Mouse (Mus musculus) limb, embryonic 14.5 days (tissue): Measurements from ENCODE around the gene Cnn2. TPM values are rescaled to one million over a fixed set of nuclear protein-coding genes. Genes with fewer than 3 reads are reported as not detected.

Source experiments
- ATAC-seq: fragments of 200-750 bp; cut with Nextera tagmentation; 2 replicates; pipeline ENCODE4 v1.8.0; 2017; ENCODE audit warnings: low read depth, moderate number of reproducible peaks, moderate TSS enrichment; ENCODE audit not compliant: low FRiP score
- DNase-seq: peaks from one replicate; pipeline ENCODE4 v3.0.0-alpha.2; 2015; ENCODE audit warnings: low spot score
- H3K27ac ChIP-seq: fragments of 300-500 bp; sonication (generic); replicated peaks from 2 replicates; pipeline ENCODE4 v1.5.1; 2014; ENCODE audit warnings: low read depth, mild to moderate bottlenecking, low read length, moderate library complexity, mixed read lengths
- H3K27me3 ChIP-seq: fragments of 300-500 bp; sonication (generic); 2 replicates; pipeline ENCODE4 v1.6.1; 2014; ENCODE audit warnings: low read length, mixed read lengths; ENCODE audit not compliant: control insufficient read depth, insufficient read depth
- H3K36me3 ChIP-seq: fragments of 300-500 bp; sonication (generic); 2 replicates; pipeline ENCODE4 v1.6.1; 2014; ENCODE audit warnings: mild to moderate bottlenecking, low read length, moderate library complexity, mixed read lengths; ENCODE audit not compliant: control insufficient read depth, insufficient read depth
- H3K4me1 ChIP-seq: fragments of 300-500 bp; sonication (generic); 2 replicates; pipeline ENCODE4 v1.6.1; 2014; ENCODE audit warnings: antibody characterized with exemption, low read length, mixed read lengths; ENCODE audit not compliant: control insufficient read depth, insufficient read depth
- H3K4me2 ChIP-seq: fragments of 300-500 bp; sonication (generic); replicated peaks from 2 replicates; pipeline ENCODE4 v1.6.1; 2014; ENCODE audit warnings: low read depth, mild to moderate bottlenecking, low read length, moderate library complexity; ENCODE audit not compliant: severe bottlenecking
- H3K4me3 ChIP-seq: fragments of 300-500 bp; sonication (generic); replicated peaks from 2 replicates; pipeline ENCODE4 v1.5.1; 2014; ENCODE audit warnings: low read length
- H3K9ac ChIP-seq: fragments of 300-500 bp; sonication (generic); 2 replicates; pipeline ENCODE4 v1.6.1; 2014; ENCODE audit warnings: mild to moderate bottlenecking, low read depth, low read length, moderate library complexity; ENCODE audit not compliant: severe bottlenecking
- H3K9me3 ChIP-seq: fragments of 300-500 bp; sonication (generic); 2 replicates; pipeline ENCODE4 v1.6.1; 2016; ENCODE audit warnings: low read length; ENCODE audit not compliant: control insufficient read depth
- POLR2A ChIP-seq: fragments of 200-500 bp; IDR thresholded peaks from 2 replicates; pipeline ENCODE4 v1.8.0; 2012; ENCODE audit warnings: inconsistent platforms, mild to moderate bottlenecking, moderate library complexity, borderline replicate concordance; ENCODE audit not compliant: insufficient read depth, insufficient read length; ENCODE audit errors: extremely low read depth
- WGBS: fragments of 180-500 bp; shearing (Covaris S2); extraction: QIAGEN DNeasy Blood & Tissue Kit; methylation state at CpG from one replicate; pipeline ENCODE4 v1.1.7; 2014; 5-methylcytosine and 5-hydroxymethylcytosine counted together
- polyA plus RNA-seq, 2 experiments: library from polyadenylated mRNA; depleted of rRNA in 1 of 2; stranded (reverse) in 1 of 2; unstranded in 1 of 2; fragments of >200 nt; fragmentation: Nextera tagmentation in 1 of 2; extraction: Ambion mirVana in 1 of 2; gene quantifications; 2 replicates each; pipeline versions ENCODE4 v1.2.1 to v1.2.3; 2012 to 2014

Gene Cnn2
- polyA plus RNA-seq, 2 experiments, result 133 to 273 TPM

- ATAC-seq, result no peak
- Histone ChIP-seq H3K36me3 (peaks cover 75% of the 10 kb centered on the region), H3K27ac (no peak overlapping the region), H3K4me2 (no peak overlapping the region), H3K9me3 (no peaks in the 10 kb centered on the region), H3K9ac (no peak overlapping the region), H3K27me3 (no peaks in the 10 kb centered on the region), H3K4me1 (peaks cover 6% of the 10 kb centered on the region), H3K4me3 (no peak overlapping the region)
- whole genome bisulfite sequencing, result 97% methylated on average over 7 of the region's 7 CpGs
- no peak for TF ChIP-seq POLR2A
- DNase-seq, result no peak
Measured at GRCm38 (mm10) chr10:79964727-79965126, 23.7 kb upstream of the Cnn2 start.

- H3K9ac ChIP-seq, result no peak overlapping the region
- H3K27ac ChIP-seq, result no peak overlapping the region
- DNase-seq, result no peak
- peaks cover 6% of the 10 kb centered on the region for H3K4me1 ChIP-seq
- no peaks in the 10 kb centered on the region for H3K27me3 ChIP-seq
- ATAC-seq, result no peak
- H3K4me2 ChIP-seq, result no peak overlapping the region
- TF ChIP-seq POLR2A, result no peak
- no peaks in the 10 kb centered on the region for H3K9me3 ChIP-seq
- H3K4me3 ChIP-seq, result no peak overlapping the region
- 84% methylated on average over 5 of the region's 5 CpGs for WGBS
- H3K36me3 ChIP-seq, result peaks cover 75% of the 10 kb centered on the region
Measured at GRCm38 (mm10) chr10:79965325-79965724, 23.1 kb upstream of the Cnn2 start.

GRCm38 (mm10) chr10:79966886-79967400 lies 21.4 kb upstream of the Cnn2 start:
- Histone ChIP-seq H3K27me3 (no peaks in the 10 kb centered on the region), H3K9me3 (no peaks in the 10 kb centered on the region), H3K36me3 (peaks cover 65% of the 10 kb centered on the region), H3K4me1 (no peaks in the 10 kb centered on the region), H3K4me3 (no peak overlapping the region), H3K4me2 (no peak overlapping the region), H3K9ac (no peak overlapping the region), H3K27ac (no peak overlapping the region)
- DNase-seq (no peak), ATAC-seq (no peak)
- WGBS, result 90% methylated on average over 5 of the region's 5 CpGs
- no peak for TF ChIP-seq POLR2A

GRCm38 (mm10) chr10:79968181-79968580 lies 20.2 kb upstream of the Cnn2 start:
- no peak for TF ChIP-seq POLR2A
- no peak overlapping the region for H3K4me2 ChIP-seq
- no peak overlapping the region for H3K27ac ChIP-seq
- ATAC-seq (no peak), DNase-seq (no peak)
- WGBS, result 85% methylated on average over 1 of the region's 1 CpGs
- H3K27me3 ChIP-seq, result no peaks in the 10 kb centered on the region
- no peak overlapping the region for H3K4me3 ChIP-seq
- H3K36me3 ChIP-seq, result peaks cover 54% of the 10 kb centered on the region
- no peak overlapping the region for H3K9ac ChIP-seq
- H3K9me3 ChIP-seq, result no peaks in the 10 kb centered on the region
- no peaks in the 10 kb centered on the region for H3K4me1 ChIP-seq

GRCm38 (mm10) chr10:79969124-79969568 lies 19.2 kb upstream of the Cnn2 start:
- Histone ChIP-seq H3K4me1 (no peaks in the 10 kb centered on the region), H3K36me3 (peaks cover 46% of the 10 kb centered on the region), H3K27me3 (no peaks in the 10 kb centered on the region), H3K27ac (no peak overlapping the region), H3K4me2 (no peak overlapping the region), H3K9ac (no peak overlapping the region), H3K4me3 (no peak overlapping the region), H3K9me3 (no peaks in the 10 kb centered on the region)
- DNase-seq (no peak), ATAC-seq (no peak)
- TF ChIP-seq POLR2A, result 0 out of 2 replicates have a peak, but pooled peaks have one; percentile 13
- 13% methylated on average over 3 of the region's 3 CpGs for WGBS
